Mouse (Mus musculus) adrenal gland, postnatal 25 days (tissue): ENCODE data around the gene Cd209a. TPM values are rescaled to one million over a fixed set of nuclear protein-coding genes. Genes with fewer than 3 reads are reported as not detected.
"Not testable (repeated sequence)": the region's sequence is repeated elsewhere in the genome, so short reads cannot be mapped to it uniquely, and the experiment has no call there.

Experiments
- DNase-seq: peaks from one replicate; pipeline ENCODE4 v3.0.0; 2021; ENCODE audit warnings: mixed read lengths
- long read RNA-seq: library from polyadenylated mRNA; stranded (forward); transcript quantifications from one replicate; pipeline ENCODE4 v2.0.0, GENCODE M21; 2021
- microRNA-seq, 2 experiments: library from miRNA; unstranded; fragments of <30 nt; microRNA quantifications; one replicate each; pipeline ENCODE4 v1.2.0; 2021
- total RNA-seq: library from RNA; stranded (reverse); gene quantifications from 2 replicates; pipeline ENCODE4 v1.2.3, GENCODE M21; 2021

Gene Cd209a
- not detected in 2 replicates for total RNA-seq
- long read RNA-seq, result 0 reads

DNA sequence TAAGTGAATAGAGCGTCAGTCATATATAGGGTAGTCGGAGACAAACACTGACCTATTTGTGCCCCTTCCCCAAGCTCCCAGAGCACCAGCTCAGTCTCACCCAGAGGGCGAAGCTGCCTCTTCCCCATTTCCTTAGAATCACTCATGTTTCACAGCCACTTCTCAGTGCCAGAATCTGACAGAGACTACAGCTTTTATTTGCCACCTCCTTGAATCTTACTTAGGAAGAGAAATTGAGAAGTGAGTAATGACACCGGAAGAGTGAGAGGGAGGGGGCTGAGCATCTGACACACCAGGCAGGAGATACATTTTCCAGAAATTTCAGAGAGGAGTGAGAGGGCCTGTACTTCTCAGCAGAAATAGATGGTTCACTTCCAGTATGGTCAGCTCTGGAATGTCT, at the start of gene Cd209a:
Gene Cd209a (minus strand): TSS at position 224 of the 400 bp plus-strand sequence.
- DNase-seq, result no peak

DNA sequence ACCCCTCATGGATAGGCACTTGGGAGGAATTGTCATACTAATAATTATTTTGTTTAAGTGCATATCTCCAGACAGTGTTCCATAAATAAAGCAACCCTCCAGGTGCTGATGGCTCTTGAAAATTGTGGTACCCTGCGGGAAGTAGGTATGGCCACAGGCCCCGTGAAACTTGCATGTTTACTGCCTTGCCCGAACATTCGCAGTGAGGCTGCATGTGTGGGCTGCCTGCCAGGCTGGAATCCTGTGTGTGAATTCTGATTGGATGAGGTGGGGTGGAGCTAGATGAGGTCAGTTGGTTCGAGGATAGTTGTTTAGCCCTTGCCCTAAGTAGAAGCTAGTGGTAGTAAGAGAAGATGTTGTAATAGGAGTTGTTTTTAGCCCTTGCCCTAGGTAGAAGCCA, 19.9 kb upstream of the Cd209a start:
- DNase-seq, result not testable (repeated sequence)

DNA sequence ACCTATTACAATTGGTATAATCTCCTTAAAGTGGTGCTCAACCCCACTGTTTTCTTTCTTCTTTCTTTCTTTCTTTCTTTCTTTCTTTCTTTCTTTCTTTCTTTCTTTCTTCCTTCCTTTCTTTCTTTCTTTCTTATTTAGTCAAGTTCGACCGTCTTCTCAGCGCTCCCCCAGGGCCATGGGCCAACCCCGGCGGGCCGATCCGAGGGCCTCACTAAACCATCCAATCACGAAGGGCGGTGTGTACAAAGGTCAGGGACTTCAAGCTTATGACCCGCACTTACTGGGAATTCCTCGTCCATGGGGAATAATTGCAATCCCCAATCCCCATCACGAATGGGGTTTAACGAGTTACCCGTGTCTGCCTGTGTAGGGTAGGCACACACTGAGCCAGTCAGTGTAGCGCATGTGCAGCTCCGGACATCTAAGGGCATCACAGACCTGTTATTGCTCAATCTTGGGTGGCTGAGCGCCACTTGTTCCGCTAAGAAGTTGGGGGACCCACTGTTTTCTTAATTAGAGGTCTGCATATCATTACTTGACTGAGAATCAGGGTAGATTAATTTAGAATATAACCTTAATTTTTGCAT, 5.6 kb upstream of the Cd209a start:
- peak; percentile 73 for DNase-seq

GRCm38 (mm10) chr8:3736947-3737346, 11.8 kb downstream of the Cd209a start:
- no peak for DNase-seq

GRCm38 (mm10) chr8:3735599-3735998, 13.2 kb downstream of the Cd209a start:
- DNase-seq, result no peak

GRCm38 (mm10) chr8:3734084-3734483, 14.7 kb downstream of the Cd209a start:
- no peak for DNase-seq

DNA sequence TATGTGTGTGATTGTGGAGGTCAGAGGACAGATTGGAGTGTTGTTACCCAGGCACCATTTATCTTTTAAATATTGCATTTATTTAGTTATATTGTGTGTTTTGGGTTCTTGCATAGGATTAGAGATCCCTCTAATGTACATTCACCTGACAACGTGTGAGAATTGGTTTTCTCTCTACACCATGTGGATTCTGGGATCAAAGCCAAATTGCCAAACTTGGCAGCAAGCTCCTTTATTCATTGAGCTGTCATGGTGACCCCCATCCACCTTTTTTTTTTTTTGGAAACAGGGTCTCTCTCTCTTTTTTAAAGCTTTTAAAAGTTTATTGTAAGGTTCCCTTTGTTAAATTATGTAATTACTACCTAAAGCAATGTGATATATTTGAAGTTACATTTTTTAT, 27.7 kb downstream of the Cd209a start:
- no peak for DNase-seq

DNA sequence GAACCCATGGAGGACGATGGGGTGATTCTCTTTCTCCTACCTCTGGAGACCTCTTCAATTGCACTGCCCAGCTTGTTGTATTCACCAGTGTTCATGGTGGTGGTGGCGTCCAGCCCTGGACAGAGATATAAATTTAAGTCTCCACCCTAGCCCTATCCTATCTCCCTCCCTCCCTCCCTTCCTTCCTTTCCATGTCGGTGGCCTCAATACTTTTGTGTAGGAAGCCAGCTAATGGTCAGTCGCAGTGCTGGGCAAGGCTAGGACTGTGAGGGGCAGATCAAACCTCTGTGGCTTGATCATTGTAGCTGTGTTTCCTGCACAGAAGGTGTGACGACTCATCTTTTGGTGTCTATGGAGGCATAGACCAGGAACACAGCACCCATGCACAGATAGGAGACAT, 28.2 kb downstream of the Cd209a start, which contains the start of gene Clec4g:
Gene Clec4g (minus strand): TSS at position 101 of the 400 bp plus-strand sequence.
- no peak for DNase-seq

DNA sequence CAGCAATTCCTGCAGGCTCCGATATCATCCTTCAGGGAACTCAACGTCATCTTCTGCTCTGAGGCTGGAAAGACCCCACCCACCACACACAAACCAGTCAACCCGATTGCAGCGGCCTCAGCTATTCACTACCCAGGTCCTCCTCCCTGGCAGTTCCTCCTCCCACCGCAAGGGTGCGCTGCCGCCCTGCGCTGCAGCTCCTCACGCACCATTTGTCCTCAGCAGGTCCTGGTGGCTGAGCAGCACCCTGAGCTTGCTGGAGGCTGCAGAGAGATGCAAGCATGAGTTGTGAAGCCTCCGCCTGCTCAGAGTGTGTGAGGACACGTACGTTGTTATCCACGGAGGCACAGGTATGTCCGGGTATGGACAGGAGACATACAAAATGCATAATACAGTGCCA, 30.2 kb downstream of the Cd209a start:
- peak; percentile 73 for DNase-seq

- no peak for DNase-seq
These were observed 31.3 kb downstream of the Cd209a start for GRCm38 (mm10) chr8:3717321-3717954.

DNA sequence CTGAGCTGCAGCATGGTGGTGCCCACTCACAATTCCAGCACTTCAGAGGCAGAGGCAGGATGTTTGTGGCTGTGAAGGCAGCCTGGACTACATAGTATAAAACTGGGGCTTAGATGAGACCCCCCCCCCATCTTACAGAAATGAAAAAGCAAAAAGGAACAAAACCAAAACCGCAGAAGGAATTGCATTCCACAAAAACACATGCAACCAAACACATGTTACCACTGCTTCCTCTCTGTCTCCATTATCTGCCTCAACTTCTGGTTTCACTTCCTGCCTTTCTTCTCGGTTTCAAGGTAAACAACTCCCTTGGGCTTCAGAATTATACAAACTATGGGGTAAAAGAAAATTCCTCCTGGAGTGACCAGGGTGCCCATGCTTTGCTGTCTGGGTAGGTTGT, 37.1 kb downstream of the Cd209a start:
- no peak for DNase-seq

GRCm38 (mm10) chr8:3710312-3710711, 38.5 kb downstream of the Cd209a start:
- DNase-seq, result no peak

GRCm38 (mm10) chr8:3707611-3708010, 41.2 kb downstream of the Cd209a start:
- no peak for DNase-seq

DNA sequence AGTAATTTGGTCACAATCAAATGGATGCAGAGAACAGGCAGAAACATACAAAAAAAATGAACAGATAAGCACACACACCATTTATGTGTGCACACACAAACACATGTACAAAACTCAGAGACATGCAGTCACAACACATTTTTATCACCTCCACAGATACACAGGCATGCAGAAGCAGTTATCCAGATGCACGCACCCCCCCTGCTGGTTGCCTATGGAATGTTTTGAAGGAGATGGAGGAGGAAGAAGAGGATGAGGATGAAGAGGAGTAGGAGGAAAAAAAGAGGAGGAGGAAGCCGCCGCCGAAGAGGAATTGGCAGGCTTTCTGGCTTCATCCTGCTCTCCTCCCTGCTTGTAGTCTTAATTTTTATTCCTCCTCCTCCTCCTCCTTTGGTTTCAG, 43.1 kb downstream of the Cd209a start:
- peak; percentile 27 for DNase-seq

DNA sequence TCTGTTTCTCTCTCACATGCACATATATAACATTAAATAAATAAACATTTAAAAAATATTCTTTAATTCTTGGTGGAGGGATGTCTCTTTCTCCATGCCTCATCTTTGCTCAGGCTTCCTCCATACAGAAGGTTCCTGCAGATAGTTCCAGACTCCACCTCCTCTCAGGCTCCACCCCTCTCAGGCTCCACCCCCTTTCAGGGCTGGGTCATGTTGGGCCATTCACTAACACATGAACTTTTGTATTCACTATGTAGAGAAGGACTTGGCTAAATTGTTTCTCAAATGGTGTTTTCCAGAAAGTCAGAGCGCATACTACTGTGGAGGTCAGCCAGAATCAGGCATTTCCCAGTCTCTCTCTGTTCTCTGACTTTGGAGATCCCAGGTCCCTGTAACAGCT, 47.3 kb downstream of the Cd209a start:
- no peak for DNase-seq

DNA sequence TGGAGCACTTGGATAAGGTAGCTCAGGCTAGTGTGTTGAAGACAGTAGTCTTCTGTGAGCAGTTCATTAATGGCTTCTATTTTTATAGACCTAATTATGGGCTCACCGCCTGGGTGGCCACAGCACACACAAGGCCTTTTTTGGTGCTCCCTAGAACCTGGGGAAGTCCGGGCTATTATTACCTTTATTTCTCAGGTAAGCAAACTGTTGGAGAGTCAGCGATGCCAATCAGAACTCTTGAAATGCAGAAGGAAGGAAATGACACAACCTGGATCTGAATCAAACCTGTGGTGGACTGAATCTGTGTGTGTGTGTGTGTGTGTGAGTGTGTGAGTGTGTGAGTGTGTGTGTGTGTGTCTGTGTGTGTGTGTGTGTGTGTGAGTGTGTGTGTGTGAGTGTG, 54.7 kb downstream of the Cd209a start, which contains the start of gene Fcer2a:
Gene Fcer2a (minus strand): TSS at position 55 of the 400 bp plus-strand sequence.
- no peak for DNase-seq

Small RNA genes lying within 50 kb of the gene (microRNA-seq; reads per million reads assigned to microRNA genes)
- 0 reads per million in 2 experiments for gene Gm24934

Other genes with a start within 250 kb of the Cd209a start
- gene Mcoln1, start 248.5 kb downstream of the Cd209a start, total RNA-seq, result 46.3 and 46.5 TPM in 2 replicates
- 41.7 and 63.8 TPM in 2 replicates for gene Pnpla6, start 233.6 kb downstream of the Cd209a start, total RNA-seq
- not detected in 2 replicates for gene C330021F23Rik, start 181.0 kb downstream of the Cd209a start, total RNA-seq
- gene Camsap3, start 161.7 kb downstream of the Cd209a start, total RNA-seq, result 7.0 and 10.0 TPM in 2 replicates
- 34.8 and 40.9 TPM in 2 replicates for gene Xab2, start 127.7 kb downstream of the Cd209a start, total RNA-seq
- gene Pet100, start 127.4 kb downstream of the Cd209a start, total RNA-seq, result 90.3 and 117 TPM in 2 replicates
- gene Pcp2, start 123.4 kb downstream of the Cd209a start, total RNA-seq, result not detected in 2 replicates
- 123 and 133 TPM in 2 replicates for gene Stxbp2, start 118.0 kb downstream of the Cd209a start, total RNA-seq
- gene Retn, start 93.2 kb downstream of the Cd209a start, total RNA-seq, result 32.6 and 32.8 TPM in 2 replicates
- gene Mcemp1, start 83.2 kb downstream of the Cd209a start, total RNA-seq, result 0.21 TPM in 1 of 2 replicates, not detected in the other
- gene Fcor, start 76.6 kb downstream of the Cd209a start, total RNA-seq, result 23.1 and 33.7 TPM in 2 replicates
- gene Trappc5, start 72.7 kb downstream of the Cd209a start, total RNA-seq, result 19.3 and 20.2 TPM in 2 replicates
- 0.18 TPM in 1 of 2 replicates, not detected in the other for gene Fcer2a, start 54.8 kb downstream of the Cd209a start, total RNA-seq
- gene Clec4g, start 28.3 kb downstream of the Cd209a start, total RNA-seq, result not detected in 2 replicates
- not detected in 2 replicates for gene Cd209e, start 105.3 kb upstream of the Cd209a start, total RNA-seq
- gene Cd209d, start 129.6 kb upstream of the Cd209a start, total RNA-seq, result not detected in 2 replicates
- 0.61 and 0.62 TPM in 2 replicates for gene Cd209b, start 177.9 kb upstream of the Cd209a start, total RNA-seq
- gene Cd209c, start 205.8 kb upstream of the Cd209a start, total RNA-seq, result 0.21 TPM in 1 of 2 replicates, not detected in the other